Mouse (Mus musculus) thymus, adult 2 months (tissue): ENCODE results near the gene Clk3.

Experiments used
- CTCF ChIP-seq: fragments of 200-500 bp; IDR thresholded peaks from 2 replicates; pipeline ENCODE4 v1.5.1; 2012; ENCODE audit warnings: mild to moderate bottlenecking, control low read depth, low read length, moderate library complexity, borderline replicate concordance; ENCODE audit not compliant: control insufficient read depth, poor library complexity, insufficient read depth; ENCODE audit errors: extremely low read depth
- POLR2A ChIP-seq: fragments of 200-500 bp; IDR thresholded peaks from 2 replicates; pipeline ENCODE4 v1.6.1; 2012; ENCODE audit warnings: mild to moderate bottlenecking, low read length, control low read depth, moderate library complexity; ENCODE audit not compliant: control insufficient read depth, poor library complexity, insufficient read depth; ENCODE audit errors: extremely low read depth

DNA sequence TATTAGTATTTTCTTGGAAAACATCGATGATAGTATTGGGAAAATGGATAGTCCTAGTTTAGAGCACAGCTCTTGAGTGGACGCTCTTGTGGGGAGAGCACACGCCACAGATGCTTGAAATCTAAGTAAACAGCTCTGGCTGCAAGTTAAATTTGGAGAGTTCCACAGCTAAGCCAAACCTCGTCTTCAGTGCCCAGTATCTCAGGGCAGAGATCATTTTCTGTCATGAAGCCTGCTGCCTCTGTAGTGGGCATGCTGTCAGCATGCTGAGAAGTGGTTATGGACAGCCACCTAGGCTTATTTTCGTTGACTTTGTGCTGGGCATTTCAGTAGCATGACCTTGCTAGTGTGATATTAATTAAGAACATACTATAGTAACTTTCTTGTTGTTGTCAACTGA is 41.9 kb downstream of the Clk3 start:
- no peak for TF ChIP-seq POLR2A
- no peak for TF ChIP-seq CTCF
